Mouse (Mus musculus) cortical plate, adult 2 months (tissue): ENCODE results near the gene Patl2.

ENCODE experiments used
- CTCF ChIP-seq: fragments of 200-500 bp; IDR thresholded peaks from 2 replicates; pipeline ENCODE4 v1.5.1; 2011; ENCODE audit warnings: mild to moderate bottlenecking, control low read depth, low read length; ENCODE audit not compliant: insufficient read depth; ENCODE audit errors: extremely low read depth
- POLR2A ChIP-seq: fragments of 200-500 bp; IDR thresholded peaks from 2 replicates; pipeline ENCODE4 v1.6.1; 2011; ENCODE audit warnings: mild to moderate bottlenecking, low read length, control low read depth; ENCODE audit not compliant: insufficient read depth; ENCODE audit errors: extremely low read depth

GRCm38 (mm10) chr2:122233341-122233740 lies 47.4 kb upstream of the Patl2 start:
- no peak for TF ChIP-seq POLR2A
- TF ChIP-seq CTCF, result no peak
